Mouse (Mus musculus) adrenal gland, adult (tissue): ENCODE data around the gene C3.

Experiments used
- DNase-seq, 2 experiments: peaks; one replicate each; pipeline ENCODE4 v3.0.0; 2022 to 2023; ENCODE audit warnings: low spot score in 1 of 2; ENCODE audit not compliant: inconsistent age in 2 of 2

The C3 gene

DNA sequence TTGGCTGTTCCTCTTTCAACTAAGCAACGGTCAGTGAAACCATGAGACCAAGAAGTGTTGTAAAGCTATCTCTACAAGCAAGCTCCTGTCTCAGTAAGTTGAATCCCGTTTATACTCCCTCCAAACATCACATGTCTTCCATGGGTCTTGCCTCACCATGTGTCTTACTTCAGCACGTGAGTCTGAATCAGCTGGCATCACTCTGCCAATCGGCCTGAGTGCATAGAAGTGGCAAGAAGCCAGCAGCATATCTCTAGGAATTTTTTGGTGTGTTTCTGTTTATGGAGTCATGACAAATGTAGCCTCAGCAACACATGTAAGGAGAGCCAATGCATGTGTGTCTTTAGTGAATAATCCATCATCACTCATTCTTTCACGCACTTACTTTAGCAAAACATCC is 55.6 kb downstream of the C3 start:
- no peak for DNase-seq

DNA sequence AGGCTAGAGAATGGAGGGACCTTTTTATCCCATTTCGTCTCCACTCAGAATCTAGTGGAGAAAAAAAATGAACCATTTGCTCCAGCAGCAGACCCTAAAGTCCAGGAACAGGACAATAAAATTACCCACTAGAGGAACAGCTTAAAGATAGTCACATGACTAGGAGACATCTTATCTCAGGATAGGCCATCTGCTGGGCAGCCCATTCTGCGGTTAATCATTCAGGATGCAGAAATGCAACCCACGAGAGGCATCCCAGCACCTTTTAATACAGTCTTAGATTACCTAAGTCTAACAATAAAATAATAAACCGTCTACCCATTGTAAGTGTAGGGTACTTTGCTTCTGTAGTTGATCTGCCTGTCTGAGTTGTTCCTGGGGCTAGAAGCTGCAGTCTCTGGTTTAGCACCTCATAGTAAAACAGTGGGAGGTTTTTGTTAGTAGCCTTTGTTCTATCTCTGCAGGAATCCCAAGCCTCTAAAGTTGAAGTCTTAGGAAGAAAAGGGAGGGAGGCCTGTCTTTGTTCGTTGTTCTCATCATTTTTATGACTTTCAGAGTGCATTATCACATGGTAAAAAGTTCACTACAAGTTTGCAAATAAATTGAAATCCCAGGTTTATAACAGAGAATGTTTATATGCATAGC is 57.2 kb downstream of the C3 start:
- no peak for DNase-seq

DNA sequence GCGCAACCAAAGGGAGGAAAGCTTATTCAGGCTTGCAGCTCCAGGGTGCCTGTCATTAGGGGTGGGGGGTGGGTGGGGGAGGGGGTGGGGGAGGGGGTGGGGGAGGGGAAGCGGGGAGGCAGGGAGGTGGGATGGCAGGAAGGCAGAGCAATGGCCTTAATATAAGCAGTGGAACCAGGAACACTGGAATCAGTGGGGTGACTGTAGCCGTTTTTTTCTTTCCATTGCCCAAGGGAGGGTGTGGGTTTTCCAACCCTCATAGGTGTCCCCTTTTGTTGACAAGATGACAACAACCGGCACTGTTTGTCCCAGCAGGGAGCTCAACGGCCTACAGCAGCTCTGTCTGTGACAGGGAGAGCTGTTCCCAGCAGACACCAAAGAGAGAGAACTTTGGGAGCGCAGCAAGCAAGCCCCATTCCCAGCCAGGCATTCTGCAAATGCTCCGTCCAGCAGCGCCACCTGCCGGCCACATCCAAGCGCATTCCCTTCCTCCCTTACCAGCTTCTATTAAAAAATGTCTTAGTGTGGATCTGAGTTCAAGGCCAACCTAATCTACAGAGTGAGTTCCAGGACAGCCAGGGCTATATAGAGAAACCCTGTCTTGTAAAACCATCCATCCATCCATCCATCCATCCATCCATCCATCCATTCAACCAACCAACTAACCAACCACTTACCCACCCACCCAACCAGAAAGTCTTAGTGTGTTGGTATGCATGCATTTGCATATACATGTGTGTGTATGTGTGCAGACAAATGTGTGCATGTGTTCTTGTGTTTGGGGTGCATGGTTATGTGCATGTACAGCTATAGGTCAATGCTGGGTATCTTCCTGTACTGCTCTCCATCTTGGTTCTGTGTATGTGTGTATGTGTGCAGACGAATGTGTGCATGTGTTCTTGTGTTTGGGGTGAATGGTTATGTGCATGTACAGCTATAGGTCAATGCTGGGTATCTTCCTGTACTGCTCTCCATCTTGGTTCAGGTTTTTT is 60.8 kb downstream of the C3 start:
- peak; percentile 86 to 95 for DNase-seq
